Mouse (Mus musculus) E14TG2a.4 (cell line): ENCODE measurements around the gene Acad11.

Experiments used
- CTCF ChIP-seq: conservative IDR thresholded peaks from 2 replicates; pipeline ENCODE4 v1.5.1; 2014; ENCODE audit warnings: low read length
- NANOG ChIP-seq: IDR thresholded peaks from 2 replicates; pipeline ENCODE4 v1.6.1; 2014; ENCODE audit warnings: borderline replicate concordance, low read length, mixed read lengths
- POU5F1 ChIP-seq: IDR thresholded peaks from 2 replicates; pipeline ENCODE4 v1.6.1; 2014; ENCODE audit warnings: low read length, borderline replicate concordance

- no peak for TF ChIP-seq CTCF
- no peak for TF ChIP-seq NANOG
- no peak for TF ChIP-seq POU5F1
These were observed 77.2 kb downstream of the Acad11 start for GRCm38 (mm10) chr9:104140351-104140750.
